Mouse (Mus musculus) MEL (cell line): ENCODE data around the gene Gm45208.

Experiments
- CHD2 ChIP-seq: IDR thresholded peaks from 2 replicates; pipeline ENCODE4 v1.6.1; 2011; ENCODE audit warnings: low read length, improper control_type of control experiment
- CTCF ChIP-seq, 3 experiments: IDR thresholded peaks in 2 of 3; conservative IDR thresholded peaks in 1 of 3; 2 replicates each; pipeline ENCODE4 v1.5.1; 2011 to 2012; ENCODE audit warnings: low read length in 3 of 3, low read depth in 2 of 3, mild to moderate bottlenecking in 2 of 3, improper control_type of control experiment in 1 of 3, inconsistent platforms in 1 of 3, mixed read lengths in 1 of 3, moderate library complexity in 1 of 3; ENCODE audit not compliant: control insufficient read depth in 1 of 3, insufficient read depth in 1 of 3, poor library complexity in 1 of 3, severe bottlenecking in 1 of 3
- E2F4 ChIP-seq: IDR thresholded peaks from 2 replicates; pipeline ENCODE4 v1.6.1; 2011; ENCODE audit warnings: low read depth, low read length, improper control_type of control experiment, borderline replicate concordance
- ELF1 ChIP-seq: IDR thresholded peaks from 2 replicates; pipeline ENCODE4 v1.6.1; 2014; ENCODE audit warnings: low read depth, mild to moderate bottlenecking, inconsistent platforms, low read length, improper control_type of control experiment, moderate library complexity
- EP300 ChIP-seq, 2 experiments: IDR thresholded peaks; 2 replicates each; pipeline ENCODE4 v1.6.1; 2011; ENCODE audit warnings: improper control_type of control experiment in 2 of 2, low read length in 2 of 2, low read depth in 1 of 2, mild to moderate bottlenecking in 1 of 2
- HCFC1 ChIP-seq: IDR thresholded peaks from 2 replicates; pipeline ENCODE4 v1.6.1; 2012; ENCODE audit warnings: low read depth, mild to moderate bottlenecking, inconsistent platforms, low read length, improper control_type of control experiment, moderate library complexity
- MAX ChIP-seq: IDR thresholded peaks from 2 replicates; pipeline ENCODE4 v1.6.1; 2011; ENCODE audit warnings: low read length, improper control_type of control experiment
- MXI1 ChIP-seq: IDR thresholded peaks from 2 replicates; pipeline ENCODE4 v1.6.1; 2011; ENCODE audit warnings: mild to moderate bottlenecking, low read depth, low read length, improper control_type of control experiment
- NRF1 ChIP-seq: IDR thresholded peaks from 2 replicates; pipeline ENCODE4 v1.6.1; 2014; ENCODE audit warnings: low read depth, mild to moderate bottlenecking, inconsistent platforms, low read length, improper control_type of control experiment, moderate library complexity; ENCODE audit not compliant: poor library complexity, insufficient read depth, severe bottlenecking
- POLR2A ChIP-seq, 2 experiments: IDR thresholded peaks; 2 replicates each; pipeline ENCODE4 v1.6.1; 2011 to 2012; ENCODE audit warnings: low read length in 2 of 2, mild to moderate bottlenecking in 2 of 2, control low read depth in 1 of 2, improper control_type of control experiment in 1 of 2, low read depth in 1 of 2, moderate library complexity in 1 of 2; ENCODE audit not compliant: control insufficient read depth in 1 of 2, insufficient read depth in 1 of 2, poor library complexity in 1 of 2
- POLR2AphosphoS2 ChIP-seq: IDR thresholded peaks from 2 replicates; pipeline ENCODE4 v1.6.1; 2011; ENCODE audit warnings: low read length, improper control_type of control experiment
- SIN3A ChIP-seq: IDR thresholded peaks from 2 replicates; pipeline ENCODE4 v1.6.1; 2012; ENCODE audit warnings: low read length, improper control_type of control experiment, inconsistent platforms
- ZC3H11A ChIP-seq: IDR thresholded peaks from 2 replicates; pipeline ENCODE4 v1.6.1; 2012; ENCODE audit warnings: low read depth, mild to moderate bottlenecking, inconsistent platforms, low read length, improper control_type of control experiment

DNA sequence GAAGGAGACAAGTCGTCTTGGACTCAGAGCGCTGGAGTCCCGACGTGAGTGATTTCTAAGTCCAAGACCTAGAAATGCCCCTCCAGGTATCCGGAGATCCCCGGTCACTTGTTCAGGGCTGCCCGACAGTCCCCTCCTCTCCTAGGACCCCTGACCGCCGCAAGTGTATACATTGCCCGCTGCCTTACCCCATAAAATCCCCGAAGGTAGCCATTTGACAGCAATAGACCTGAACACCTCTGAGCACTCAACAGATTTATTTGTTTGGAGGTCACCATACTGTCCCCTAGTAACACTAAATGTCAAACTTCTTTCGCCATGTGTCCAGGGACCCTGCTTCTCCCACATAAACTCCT lies 42.0 kb upstream of the Gm45208 start:
- TF ChIP-seq MAX (no peak), ELF1 (no peak), EP300 (IDR thresholded peaks at IDR 0.05; ENCODE audit: low read depth in 1 of 2, low read length in 2 of 2) (no peak), POLR2AphosphoS2 (no peak), CHD2 (no peak), ZC3H11A (no peak), POLR2A (IDR thresholded peaks at IDR 0.05; ENCODE audit: control insufficient read depth in 1 of 2, insufficient read depth in 1 of 2, low read depth in 1 of 2, low read length in 2 of 2, poor library complexity in 1 of 2) (no peak), CTCF (IDR thresholded peaks at IDR 0.05 in 2 of 3, conservative IDR thresholded peaks at IDR 0.05 in 1 of 3; ENCODE audit: control insufficient read depth in 1 of 3, insufficient read depth in 1 of 3, low read depth in 2 of 3, low read length in 3 of 3, poor library complexity in 1 of 3, severe bottlenecking in 1 of 3) (no peak), MXI1 (no peak), NRF1 (no peak), HCFC1 (no peak), E2F4 (no peak), SIN3A (no peak)
